Mouse (Mus musculus) testis, adult 2 months (tissue): Measurements from ENCODE around the gene Pi4kb.

Experiments used
- CTCF ChIP-seq: fragments of 200-500 bp; IDR thresholded peaks from 2 replicates; pipeline ENCODE4 v1.5.1; 2012; ENCODE audit warnings: low read depth, mild to moderate bottlenecking, inconsistent platforms, low read length, moderate library complexity; ENCODE audit not compliant: control insufficient read depth, insufficient read depth, insufficient replicate concordance
- POLR2A ChIP-seq: fragments of 200-500 bp; IDR thresholded peaks from 2 replicates; pipeline ENCODE4 v1.6.1; 2012; ENCODE audit warnings: low read depth, mild to moderate bottlenecking, inconsistent platforms, low read length, moderate library complexity; ENCODE audit not compliant: control insufficient read depth

- TF ChIP-seq CTCF (no peak), POLR2A (no peak)
Observed at GRCm38 (mm10) chr3:95052959-95053358, 78.4 kb downstream of the Pi4kb start.
